Mouse (Mus musculus): ENCODE measurements around the gene Tmem63a.

The Tmem63a gene

GRCm38 (mm10) chr1:181009011-181009590, 67.0 kb downstream of the Tmem63a start:
- DNase-seq (ENCODE audit: low read depth, low spot score) = no peak

- DNase-seq (ENCODE audit: low read depth, low spot score) = no peak
Observed at GRCm38 (mm10) chr1:181009754-181010153, 67.6 kb downstream of the Tmem63a start.

GRCm38 (mm10) chr1:181010171-181010932, 68.2 kb downstream of the Tmem63a start:
- no peak for DNase-seq (ENCODE audit: low read depth, low spot score)

- no peak for DNase-seq (ENCODE audit: low read depth, low spot score)
Observed at GRCm38 (mm10) chr1:181011601-181012000, 69.5 kb downstream of the Tmem63a start.

- DNase-seq (ENCODE audit: low read depth, low spot score) = no peak
Observed at GRCm38 (mm10) chr1:181012416-181012815, 70.3 kb downstream of the Tmem63a start.

- DNase-seq (ENCODE audit: low read depth, low spot score) = no peak
Observed at GRCm38 (mm10) chr1:181013446-181013845, 71.3 kb downstream of the Tmem63a start.

- peak; percentile 63 for DNase-seq (ENCODE audit: low read depth, low spot score)
Observed at GRCm38 (mm10) chr1:181014731-181015500, 72.8 kb downstream of the Tmem63a start.

GRCm38 (mm10) chr1:181015558-181015957, 73.4 kb downstream of the Tmem63a start:
- DNase-seq (ENCODE audit: low read depth, low spot score) = no peak

GRCm38 (mm10) chr1:181016045-181016444, 73.9 kb downstream of the Tmem63a start:
- DNase-seq (ENCODE audit: low read depth, low spot score) = peak; percentile 28

- peak; percentile 92 for DNase-seq (ENCODE audit: low read depth, low spot score)
Observed at GRCm38 (mm10) chr1:181016532-181017131, 74.5 kb downstream of the Tmem63a start.

GRCm38 (mm10) chr1:181017212-181017711, 75.1 kb downstream of the Tmem63a start:
- DNase-seq (ENCODE audit: low read depth, low spot score) = peak; percentile 92

- peak; percentile 19 for DNase-seq (ENCODE audit: low read depth, low spot score)
Observed at GRCm38 (mm10) chr1:181017890-181018420, 75.8 kb downstream of the Tmem63a start.

GRCm38 (mm10) chr1:181020756-181021487, 78.8 kb downstream of the Tmem63a start, which contains the start of gene Ephx1:
Gene Ephx1 (minus strand): TSS chr1:181020904.
- no peak for DNase-seq (ENCODE audit: low read depth, low spot score)

GRCm38 (mm10) chr1:181021488-181021865, 79.3 kb downstream of the Tmem63a start:
- DNase-seq (ENCODE audit: low read depth, low spot score) = no peak

GRCm38 (mm10) chr1:181022265-181022664, 80.1 kb downstream of the Tmem63a start:
- peak; percentile 92 for DNase-seq (ENCODE audit: low read depth, low spot score)
